Mouse (Mus musculus) testis, adult 2 months (tissue): Measurements from ENCODE around the gene Sik1.

Experiments used
- CTCF ChIP-seq: fragments of 200-500 bp; IDR thresholded peaks from 2 replicates; pipeline ENCODE4 v1.5.1; 2012; ENCODE audit warnings: low read depth, mild to moderate bottlenecking, inconsistent platforms, low read length, moderate library complexity; ENCODE audit not compliant: control insufficient read depth, insufficient read depth, insufficient replicate concordance
- POLR2A ChIP-seq: fragments of 200-500 bp; IDR thresholded peaks from 2 replicates; pipeline ENCODE4 v1.6.1; 2012; ENCODE audit warnings: low read depth, mild to moderate bottlenecking, inconsistent platforms, low read length, moderate library complexity; ENCODE audit not compliant: control insufficient read depth

GRCm38 (mm10) chr17:31835528-31836263 lies 19.9 kb downstream of the Sik1 start:
- TF ChIP-seq POLR2A (no peak), CTCF (no peak)
